Mouse (Mus musculus) kidney, embryonic 14.5 days (tissue): ENCODE data around the gene Agrp. TPM values are rescaled to one million over a fixed set of nuclear protein-coding genes. Genes with fewer than 3 reads are reported as not detected.

Experiments used
- ATAC-seq: fragments of 200-750 bp; cut with Nextera tagmentation; 2 replicates; pipeline ENCODE4 v1.8.0; 2017; ENCODE audit warnings: moderate number of reproducible peaks, mild to moderate bottlenecking, moderate TSS enrichment, moderate library complexity; ENCODE audit not compliant: low FRiP score, low TSS enrichment
- H3K27ac ChIP-seq: fragments of 300-500 bp; sonication (generic); 2 replicates; pipeline ENCODE4 v1.5.1; 2014; ENCODE audit warnings: low read depth, mild to moderate bottlenecking, low read length, moderate library complexity, mixed read lengths
- H3K27me3 ChIP-seq: fragments of 300-500 bp; sonication (generic); 2 replicates; pipeline ENCODE4 v1.6.1; 2014; ENCODE audit warnings: mild to moderate bottlenecking, low read length; ENCODE audit not compliant: control insufficient read depth, insufficient read depth
- H3K36me3 ChIP-seq: fragments of 300-500 bp; sonication (generic); 2 replicates; pipeline ENCODE4 v1.6.1; 2014; ENCODE audit warnings: low read length, mixed read lengths; ENCODE audit not compliant: control insufficient read depth, insufficient read depth
- H3K4me1 ChIP-seq: fragments of 300-500 bp; sonication (generic); 2 replicates; pipeline ENCODE4 v1.6.1; 2014; ENCODE audit warnings: low read length, mixed read lengths; ENCODE audit not compliant: control insufficient read depth, insufficient read depth
- H3K4me2 ChIP-seq: fragments of 300-500 bp; sonication (generic); replicated peaks from 2 replicates; pipeline ENCODE4 v1.6.1; 2014; ENCODE audit warnings: low read depth, mild to moderate bottlenecking, low read length
- H3K4me3 ChIP-seq: fragments of 300-500 bp; sonication (generic); 2 replicates; pipeline ENCODE4 v1.5.1; 2014; ENCODE audit warnings: mild to moderate bottlenecking, low read length
- H3K9ac ChIP-seq: fragments of 300-500 bp; sonication (generic); 2 replicates; pipeline ENCODE4 v1.6.1; 2014; ENCODE audit warnings: low read depth, mild to moderate bottlenecking, low read length, moderate library complexity
- H3K9me3 ChIP-seq: fragments of 300-500 bp; sonication (generic); 2 replicates; pipeline ENCODE4 v1.6.1; 2016; ENCODE audit warnings: low read length; ENCODE audit not compliant: control insufficient read depth
- WGBS: fragments of 180-500 bp; shearing (Covaris S2); extraction: QIAGEN DNeasy Blood & Tissue Kit; methylation state at CpG from one replicate; pipeline ENCODE4 v1.1.7; 2014; 5-methylcytosine and 5-hydroxymethylcytosine counted together
- polyA plus RNA-seq: library from polyadenylated mRNA; unstranded; fragments of >200 nt; fragmentation: Nextera tagmentation; extraction: Ambion mirVana; gene quantifications from 2 replicates; pipeline ENCODE4 v1.2.1, GENCODE M21; 2014

Gene Agrp
- polyA plus RNA-seq, 1 experiment from 2014 or later = 1.3 TPM

GRCm38 (mm10) chr8:105626086-105626485 is 11.1 kb downstream of the Agrp start:
- H3K4me3 ChIP-seq = no peak overlapping the region
- no peak overlapping the region for H3K27ac ChIP-seq
- peaks cover 7% of the 10 kb centered on the region for H3K36me3 ChIP-seq
- no peak overlapping the region for H3K9ac ChIP-seq
- H3K9me3 ChIP-seq = no peaks in the 10 kb centered on the region
- 83% methylated on average over 1 of the region's 1 CpGs for WGBS
- peaks cover 35% of the 10 kb centered on the region for H3K4me1 ChIP-seq
- no peak overlapping the region for H3K4me2 ChIP-seq
- no peak for ATAC-seq
- H3K27me3 ChIP-seq = no peaks in the 10 kb centered on the region

GRCm38 (mm10) chr8:105624831-105625230 is 12.4 kb downstream of the Agrp start:
- H3K4me2 ChIP-seq = no peak overlapping the region

DNA sequence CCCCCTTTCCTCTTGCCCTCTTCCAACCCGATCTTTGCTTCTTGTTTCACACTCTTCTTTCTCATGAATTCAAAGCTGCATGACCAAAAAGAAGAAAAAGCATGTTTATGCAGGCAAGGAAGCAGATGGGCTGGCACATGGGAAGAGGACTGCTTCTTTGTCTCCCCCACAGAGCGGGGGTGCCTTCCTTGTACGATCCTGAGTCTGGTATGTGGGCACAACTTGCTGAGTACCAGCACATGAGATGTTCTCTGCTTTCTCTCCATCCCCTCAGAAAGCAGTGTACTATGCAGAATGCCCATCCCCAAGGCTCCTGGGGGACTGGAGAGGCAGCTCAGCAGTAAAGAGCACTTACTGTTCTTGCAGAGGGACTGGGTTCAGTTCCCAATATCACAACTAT is 12.8 kb downstream of the Agrp start:
- ATAC-seq = no peak
- Histone ChIP-seq H3K27me3 (no peaks in the 10 kb centered on the region), H3K4me2 (no peak overlapping the region), H3K27ac (peak overlapping the region; percentile 71), H3K4me3 (no peak overlapping the region), H3K9me3 (no peaks in the 10 kb centered on the region), H3K4me1 (peaks cover 35% of the 10 kb centered on the region), H3K36me3 (peaks cover 24% of the 10 kb centered on the region), H3K9ac (no peak overlapping the region; the same call in 1 of the 2 replicates)
- 34% methylated on average over 3 of the region's 3 CpGs for WGBS

More at GRCm38 (mm10) chr8:105624831-105625230, 12.4 kb downstream of the Agrp start:
- 38% methylated on average over 1 of the region's 1 CpGs for WGBS
- peak overlapping the region; percentile 71 for H3K27ac ChIP-seq
- peaks cover 35% of the 10 kb centered on the region for H3K4me1 ChIP-seq
- H3K4me3 ChIP-seq = no peak overlapping the region
- no peaks in the 10 kb centered on the region for H3K9me3 ChIP-seq
- H3K27me3 ChIP-seq = no peaks in the 10 kb centered on the region
- ATAC-seq = no peak
- no peak overlapping the region for H3K9ac ChIP-seq
- H3K36me3 ChIP-seq = peaks cover 20% of the 10 kb centered on the region

DNA sequence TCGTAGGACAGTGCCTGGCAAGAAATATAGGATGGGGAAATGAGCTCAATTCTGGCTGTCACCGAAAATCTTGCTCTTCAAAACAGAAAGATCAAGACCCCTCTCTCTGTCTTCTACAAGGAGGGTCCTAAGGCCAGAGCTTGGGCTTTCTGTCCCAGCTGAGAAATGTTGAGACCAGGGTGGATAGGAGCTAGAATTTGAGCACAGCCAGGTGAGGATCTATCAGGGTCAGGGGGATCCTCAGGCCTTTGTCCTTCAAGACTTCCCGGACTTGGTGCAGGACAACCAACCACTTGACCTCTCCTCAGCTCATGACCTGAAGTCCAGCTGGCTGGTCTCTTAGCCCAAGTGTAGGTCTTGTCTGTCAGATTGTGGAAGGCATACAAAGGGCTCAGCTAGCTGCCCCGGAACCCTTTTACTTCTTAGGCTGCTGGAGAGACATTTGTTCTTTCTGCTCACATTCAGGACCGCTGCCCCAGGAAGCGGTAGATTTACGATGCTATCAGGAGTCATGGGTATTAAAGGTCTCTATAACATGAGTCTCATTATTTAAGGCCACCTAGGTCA is 13.4 kb downstream of the Agrp start:
- Histone ChIP-seq H3K36me3 (peaks cover 31% of the 10 kb centered on the region), H3K9ac (0 out of 2 replicates have a peak overlapping the region, but pooled peaks have one; percentile 34), H3K27me3 (no peaks in the 10 kb centered on the region), H3K27ac (peak overlapping the region; percentile 83; the same call in 1 of the 2 replicates), H3K4me2 (no peak overlapping the region), H3K9me3 (no peaks in the 10 kb centered on the region), H3K4me3 (no peak overlapping the region), H3K4me1 (peaks cover 35% of the 10 kb centered on the region)
- no peak for ATAC-seq
- WGBS = 22% methylated on average over 7 of the region's 7 CpGs

DNA sequence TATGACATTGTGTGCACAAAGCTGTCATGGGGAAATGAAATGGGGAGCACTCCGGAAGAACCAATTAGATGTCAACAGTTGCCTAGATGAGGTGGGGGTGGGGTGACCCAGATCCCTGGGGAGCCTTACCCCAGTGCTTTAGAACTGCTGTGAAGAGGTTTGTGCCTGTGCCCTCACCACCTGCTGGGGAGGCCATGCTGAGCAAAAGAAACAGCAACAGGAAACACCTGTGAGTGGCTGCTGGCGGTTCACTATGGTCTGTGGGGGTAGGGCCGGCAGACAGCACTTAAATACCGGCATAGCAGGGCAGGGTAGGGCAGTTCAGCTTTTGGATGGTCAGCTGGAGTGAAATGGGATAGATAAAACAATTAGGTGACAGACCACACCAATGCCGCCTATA is 14.1 kb downstream of the Agrp start:
- Histone ChIP-seq H3K27me3 (no peaks in the 10 kb centered on the region), H3K36me3 (peaks cover 37% of the 10 kb centered on the region), H3K4me3 (peak overlapping the region; percentile 7; the same call in 1 of the 2 replicates), H3K9ac (0 out of 2 replicates have a peak overlapping the region, but pooled peaks have one; percentile 34), H3K4me2 (peak overlapping the region; percentile 30), H3K9me3 (no peaks in the 10 kb centered on the region), H3K4me1 (peaks cover 35% of the 10 kb centered on the region), H3K27ac (peak overlapping the region; percentile 83)
- 11% methylated on average over 5 of the region's 5 CpGs for WGBS
- peak; percentile 5; the same call in 1 of the 2 replicates for ATAC-seq

DNA sequence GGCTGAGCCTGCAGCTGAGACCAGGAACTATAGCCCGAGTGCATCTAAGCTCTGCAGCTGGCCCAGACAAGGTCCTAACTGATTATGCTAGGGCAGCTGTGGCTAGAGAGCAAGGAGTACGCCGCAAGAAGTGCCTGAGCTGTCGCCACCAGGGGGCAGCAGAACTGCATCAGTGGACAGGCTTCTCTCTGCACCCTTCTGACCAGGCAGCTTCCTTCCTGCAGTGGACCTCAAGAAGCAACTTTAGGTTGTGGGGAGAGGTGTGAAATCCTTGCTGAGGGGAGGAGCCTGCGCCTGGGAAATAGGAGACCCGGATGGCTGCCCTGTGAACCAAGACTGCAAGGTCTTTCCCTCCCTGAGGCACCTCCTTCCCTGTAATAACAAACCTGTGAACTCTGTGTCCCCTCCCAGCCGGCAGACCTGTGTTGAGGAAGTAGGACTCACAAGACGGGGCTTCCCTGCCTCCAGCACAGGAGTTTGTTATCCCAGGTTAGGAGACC is 14.7 kb downstream of the Agrp start:
- peak; percentile 92 for ATAC-seq
- Histone ChIP-seq H3K9me3 (no peaks in the 10 kb centered on the region), H3K36me3 (peaks cover 43% of the 10 kb centered on the region), H3K4me1 (peaks cover 35% of the 10 kb centered on the region), H3K27me3 (no peaks in the 10 kb centered on the region), H3K4me2 (peak overlapping the region; percentile 30), H3K9ac (no peak overlapping the region), H3K27ac (peak overlapping the region; percentile 83), H3K4me3 (peak overlapping the region; percentile 7; the same call in 1 of the 2 replicates)
- WGBS = 1% methylated on average over 8 of the region's 8 CpGs

- no peaks in the 10 kb centered on the region for H3K9me3 ChIP-seq
- no peak overlapping the region for H3K9ac ChIP-seq
- no peak for ATAC-seq
- WGBS = 56% methylated on average over 4 of the region's 4 CpGs
- no peak overlapping the region for H3K4me3 ChIP-seq
- H3K36me3 ChIP-seq = peaks cover 49% of the 10 kb centered on the region
- H3K27ac ChIP-seq = 0 out of 2 replicates have a peak overlapping the region, but pooled peaks have one; percentile 25
- H3K4me2 ChIP-seq = no peak overlapping the region
- H3K27me3 ChIP-seq = no peaks in the 10 kb centered on the region
- peaks cover 35% of the 10 kb centered on the region for H3K4me1 ChIP-seq
Observed at GRCm38 (mm10) chr8:105621841-105622240, 15.4 kb downstream of the Agrp start.

GRCm38 (mm10) chr8:105620946-105621720 is 16.1 kb downstream of the Agrp start:
- ATAC-seq = no peak
- 89% methylated on average over 21 of the region's 21 CpGs for WGBS
- H3K36me3 ChIP-seq = peaks cover 55% of the 10 kb centered on the region
- no peak overlapping the region for H3K4me2 ChIP-seq
- H3K9ac ChIP-seq = no peak overlapping the region
- H3K4me3 ChIP-seq = no peak overlapping the region
- no peak overlapping the region for H3K27ac ChIP-seq
- no peaks in the 10 kb centered on the region for H3K9me3 ChIP-seq
- no peaks in the 10 kb centered on the region for H3K27me3 ChIP-seq
- H3K4me1 ChIP-seq = peaks cover 35% of the 10 kb centered on the region

- no peaks in the 10 kb centered on the region for H3K27me3 ChIP-seq
- H3K9ac ChIP-seq = no peak overlapping the region
- H3K36me3 ChIP-seq = peaks cover 64% of the 10 kb centered on the region
- ATAC-seq = no peak
- H3K27ac ChIP-seq = no peak overlapping the region
- 90% methylated on average over 19 of the region's 19 CpGs for WGBS
- peaks cover 35% of the 10 kb centered on the region for H3K4me1 ChIP-seq
- no peak overlapping the region for H3K4me2 ChIP-seq
- no peak overlapping the region for H3K4me3 ChIP-seq
- no peaks in the 10 kb centered on the region for H3K9me3 ChIP-seq
Observed at GRCm38 (mm10) chr8:105620211-105620610, 17.0 kb downstream of the Agrp start.
